Mouse (Mus musculus) bone marrow, adult 2 months (tissue): ENCODE results near the gene Pla2g4d.

ENCODE experiments used
- CTCF ChIP-seq: fragments of 200-500 bp; IDR thresholded peaks from 2 replicates; pipeline ENCODE4 v1.5.1; 2011; ENCODE audit warnings: low read length, control low read depth; ENCODE audit not compliant: control insufficient read depth, insufficient read depth
- POLR2A ChIP-seq: fragments of 200-500 bp; IDR thresholded peaks from 2 replicates; pipeline ENCODE4 v1.6.1; 2011; ENCODE audit warnings: low read depth, mild to moderate bottlenecking, control low read depth, low read length, borderline replicate concordance; ENCODE audit not compliant: control insufficient read depth

GRCm38 (mm10) chr2:120281221-120281620 lies 7.8 kb downstream of the Pla2g4d start:
- TF ChIP-seq CTCF (no peak), POLR2A (no peak)
